Mouse (Mus musculus) testis, postnatal 10 days (tissue): Measurements from ENCODE around the gene Kcnh1.

Source experiments
- DNase-seq: peaks from one replicate; pipeline ENCODE4 v3.0.0; 2021; ENCODE audit warnings: low spot score

The Kcnh1 gene

GRCm38 (mm10) chr1:192525711-192526350 is 335.3 kb downstream of the Kcnh1 start:
- no peak for DNase-seq

- DNase-seq = no peak
Observed at GRCm38 (mm10) chr1:192531490-192532146, 341.0 kb downstream of the Kcnh1 start.

- no peak for DNase-seq
Observed at GRCm38 (mm10) chr1:192532212-192532611, 341.6 kb downstream of the Kcnh1 start.

GRCm38 (mm10) chr1:192533016-192533415 is 342.4 kb downstream of the Kcnh1 start:
- DNase-seq = no peak

DNA sequence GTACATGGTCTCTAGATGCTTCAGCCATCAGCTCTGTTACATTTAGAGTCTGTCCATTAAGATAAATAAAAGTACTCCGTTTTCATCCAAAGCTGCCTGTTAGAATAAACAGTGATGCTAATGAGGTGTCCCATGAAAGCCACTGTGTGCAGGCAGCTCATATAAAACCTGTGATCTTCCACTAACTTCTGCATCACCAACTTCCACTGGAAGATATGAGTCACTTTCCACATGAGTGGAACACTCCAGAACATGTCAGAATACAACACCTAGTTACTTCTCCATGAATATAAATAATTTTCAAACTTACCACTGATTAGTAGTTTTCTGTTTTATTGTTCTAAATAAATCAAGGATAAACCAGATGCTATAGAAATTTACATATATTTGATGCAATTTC is 345.9 kb downstream of the Kcnh1 start:
- no peak for DNase-seq

GRCm38 (mm10) chr1:192537169-192537568 is 346.6 kb downstream of the Kcnh1 start:
- no peak for DNase-seq

DNA sequence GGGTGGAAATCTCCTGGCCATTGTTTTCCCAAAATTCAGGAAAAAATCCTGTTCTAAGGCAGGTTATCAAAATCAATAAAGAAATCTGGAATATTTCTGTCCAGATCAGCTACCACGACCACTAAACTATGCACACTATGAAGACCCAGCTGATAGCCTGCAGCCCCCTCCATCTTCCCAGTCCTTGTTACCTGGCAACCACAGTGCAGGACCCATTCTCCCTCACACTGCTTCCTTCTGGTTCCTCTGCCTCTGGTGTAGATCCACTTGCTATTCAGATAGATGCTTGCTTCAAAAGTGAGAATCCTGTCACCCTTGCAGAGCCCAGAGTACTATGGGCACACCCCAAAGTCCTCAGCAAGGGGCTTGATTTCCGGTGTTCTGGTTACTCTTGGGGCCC is 351.5 kb downstream of the Kcnh1 start:
- no peak for DNase-seq

- no peak for DNase-seq
Observed at GRCm38 (mm10) chr1:192543686-192544085, 353.1 kb downstream of the Kcnh1 start.

DNA sequence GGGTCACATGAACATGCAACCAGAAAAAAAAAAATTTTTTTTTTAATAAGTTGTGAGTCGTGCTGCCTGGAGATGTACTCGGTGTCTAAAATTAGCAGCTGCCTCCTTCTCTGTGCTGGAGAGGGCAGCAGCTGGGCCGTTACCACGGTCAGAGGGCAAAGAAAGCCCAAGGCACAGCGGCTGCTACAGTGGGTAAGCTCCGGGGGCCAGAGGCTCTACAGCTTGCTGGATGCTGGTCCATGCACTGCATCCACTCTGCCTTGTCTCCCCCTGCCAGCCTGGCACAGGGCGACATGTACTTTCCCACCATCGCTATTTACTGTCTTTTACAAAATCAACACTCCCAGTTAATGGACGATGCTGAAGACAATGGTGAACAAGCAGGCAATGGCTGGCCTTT is 353.5 kb downstream of the Kcnh1 start:
- no peak for DNase-seq

- no peak for DNase-seq
Observed at GRCm38 (mm10) chr1:192544901-192545300, 354.3 kb downstream of the Kcnh1 start.

DNA sequence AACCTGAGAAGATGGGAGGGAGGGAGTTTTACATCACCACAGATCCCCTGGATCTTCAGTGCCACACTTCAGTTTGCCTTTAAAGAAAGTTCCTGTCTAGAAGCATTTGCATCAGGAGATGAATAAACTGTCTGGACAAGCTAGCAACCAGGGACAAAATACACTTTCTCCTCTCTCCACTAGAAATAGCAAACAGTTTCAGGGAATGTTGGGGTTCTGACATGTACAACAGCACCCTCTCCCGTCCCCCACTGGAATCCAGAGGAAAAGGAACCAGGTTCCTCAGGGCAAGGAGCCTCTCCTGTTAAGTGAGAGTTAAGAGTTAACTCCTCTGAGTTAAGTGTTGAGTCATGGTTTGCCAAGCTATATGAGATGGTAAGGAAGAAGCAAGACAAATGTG is 356.3 kb downstream of the Kcnh1 start:
- DNase-seq = no peak

DNA sequence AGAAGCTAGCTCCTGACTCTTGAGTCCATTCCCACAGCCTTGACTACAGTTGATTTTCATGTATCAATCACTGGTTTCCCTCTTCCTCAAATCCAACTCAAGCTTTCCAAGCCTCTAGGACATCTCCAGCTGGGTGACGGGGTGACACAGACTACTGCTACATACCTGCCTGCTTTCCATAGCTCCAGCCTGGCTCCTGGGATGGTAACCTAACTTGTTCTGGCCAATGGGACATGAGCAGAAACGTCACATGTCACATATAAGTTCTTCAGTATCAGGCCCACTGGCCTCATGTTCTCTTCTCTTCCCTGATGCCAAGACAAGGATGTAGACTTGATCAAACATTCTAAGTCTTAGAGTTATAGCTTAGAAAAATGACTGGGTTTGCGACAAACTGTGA is 360.0 kb downstream of the Kcnh1 start:
- no peak for DNase-seq

- DNase-seq = no peak
Observed at GRCm38 (mm10) chr1:192555516-192555915, 364.9 kb downstream of the Kcnh1 start.

DNA sequence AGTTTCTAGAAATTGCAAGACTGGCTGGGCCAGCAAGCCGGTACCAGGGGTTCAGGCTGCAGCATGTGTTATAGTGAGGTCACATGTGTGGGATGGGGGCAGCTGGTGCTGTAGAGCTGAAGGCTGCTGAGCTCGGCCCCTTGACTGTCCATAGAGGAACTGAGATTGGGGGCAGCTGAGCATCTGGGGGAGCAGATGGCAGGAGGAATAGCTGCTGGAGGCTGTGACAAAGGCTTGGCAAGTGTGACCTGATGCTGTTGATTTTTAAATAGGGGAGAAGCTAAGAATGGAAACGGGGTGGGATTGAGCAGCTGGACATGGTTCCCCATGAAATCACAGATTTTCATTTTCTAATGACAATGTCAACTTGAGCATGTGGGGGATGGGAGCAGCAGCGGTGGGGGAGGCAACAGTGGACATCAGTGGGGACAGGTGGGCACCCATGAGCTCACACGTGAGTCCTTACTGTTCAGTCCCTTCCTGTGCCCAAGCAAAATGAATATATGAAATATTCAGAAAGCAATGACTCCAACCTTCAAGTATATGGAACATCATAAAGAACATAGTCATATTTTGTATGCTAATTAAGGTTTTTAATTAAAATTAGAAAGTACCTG is 367.5 kb downstream of the Kcnh1 start:
- no peak for DNase-seq

DNA sequence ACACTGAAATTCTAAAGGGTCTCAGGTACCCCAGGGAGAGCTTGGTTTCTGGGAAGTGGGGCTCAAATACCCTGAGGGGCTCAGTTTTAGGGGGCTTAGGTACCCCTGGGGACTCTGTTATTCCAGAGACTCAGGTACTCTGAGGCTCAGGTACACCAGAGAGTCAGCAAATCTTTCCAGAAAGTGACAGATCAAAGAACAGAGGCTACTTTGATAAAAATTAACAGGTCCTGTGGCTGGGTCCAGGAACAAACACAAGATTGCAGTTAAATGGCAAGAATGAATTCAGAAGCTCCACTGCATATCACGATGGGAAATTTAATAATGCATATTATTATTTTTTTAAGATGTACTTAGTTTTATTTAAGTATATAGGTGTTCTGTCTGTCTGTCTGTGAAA is 368.8 kb downstream of the Kcnh1 start:
- no peak for DNase-seq
